Mouse (Mus musculus) small intestine, adult 2 months (tissue): Measurements from ENCODE around the gene Wdr77. TPM values are rescaled to one million over a fixed set of nuclear protein-coding genes. Genes with fewer than 3 reads are reported as not detected.
"Not testable (repeated sequence)": the region's sequence is repeated elsewhere in the genome, so short reads cannot be mapped to it uniquely, and the experiment has no call there.

ENCODE experiments used
- H3K27ac ChIP-seq: fragments of 200-500 bp; 2 replicates; pipeline ENCODE4 v1.5.1; 2012; ENCODE audit warnings: low read depth, low read length, control low read depth, inconsistent platforms; ENCODE audit not compliant: insufficient read depth
- H3K27me3 ChIP-seq: fragments of 200-500 bp; 2 replicates; pipeline ENCODE4 v1.6.1; 2012; ENCODE audit warnings: mild to moderate bottlenecking, moderate library complexity, low read length, inconsistent platforms; ENCODE audit not compliant: control insufficient read depth, insufficient read depth
- H3K36me3 ChIP-seq: fragments of 200-500 bp; 2 replicates; pipeline ENCODE4 v1.6.1; 2012; ENCODE audit warnings: mild to moderate bottlenecking, low read length, control low read depth, inconsistent platforms; ENCODE audit not compliant: control insufficient read depth, insufficient read depth
- H3K4me1 ChIP-seq: fragments of 200-500 bp; 2 replicates; pipeline ENCODE4 v1.6.1; 2012; ENCODE audit warnings: low read length, inconsistent platforms, mixed read lengths; ENCODE audit not compliant: control insufficient read depth, insufficient read depth, insufficient read length
- H3K4me3 ChIP-seq: fragments of 200-500 bp; 2 replicates; pipeline ENCODE4 v1.5.1; 2012; ENCODE audit warnings: low read depth, mild to moderate bottlenecking, control low read depth, inconsistent platforms, low read length, moderate library complexity
- CTCF ChIP-seq: fragments of 200-500 bp; IDR thresholded peaks from 2 replicates; pipeline ENCODE4 v1.5.1; 2012; ENCODE audit warnings: low read depth, mild to moderate bottlenecking, control low read depth, inconsistent platforms, low read length, moderate library complexity, mixed read lengths; ENCODE audit not compliant: insufficient replicate concordance, insufficient read length; ENCODE audit errors: extremely low read depth
- POLR2A ChIP-seq: fragments of 200-500 bp; IDR thresholded peaks from 2 replicates; pipeline ENCODE4 v1.6.1; 2012; ENCODE audit warnings: low read depth, mild to moderate bottlenecking, control low read depth, inconsistent platforms, low read length, moderate library complexity
- WGBS: fragments of 180-500 bp; shearing (Covaris S2); methylation state at CpG from one replicate; pipeline ENCODE4 v1.1.7; 2018; 5-methylcytosine and 5-hydroxymethylcytosine counted together
- polyA plus RNA-seq: library from polyadenylated mRNA; depleted of rRNA; stranded (reverse); fragments of >200 nt; gene quantifications from 2 replicates; pipeline ENCODE4 v1.2.3, GENCODE M21; 2012; rRNA removed

The Wdr77 gene
- polyA plus RNA-seq = 9.5 and 9.6 TPM in 2 replicates

GRCm38 (mm10) chr3:105958974-105959580 lies at the start of gene Wdr77:
Wdr77 (plus strand) TSS chr3:105959369.
- Histone ChIP-seq H3K36me3 (peaks cover 18% of the 10 kb centered on the region), H3K27ac (peak within 1 kb of the TSS; percentile 95), H3K4me1 (peaks cover 7% of the 10 kb centered on the region; the same call in 1 of the 2 replicates), H3K4me3 (peak within 1 kb of the TSS; percentile 89), H3K27me3 (no peaks in the 10 kb centered on the region)
- WGBS = under 1% methylated on average over 52 of the region's 52 CpGs
- TF ChIP-seq POLR2A = peak; percentile 96
- TF ChIP-seq CTCF = no peak

- 69% methylated on average over 11 of the region's 11 CpGs for WGBS
- H3K4me1 ChIP-seq = no peaks in the 10 kb centered on the region
- H3K4me3 ChIP-seq = no peak overlapping the region
- no peaks in the 10 kb centered on the region for H3K36me3 ChIP-seq
- no peak for TF ChIP-seq CTCF
- TF ChIP-seq POLR2A = no peak
- H3K27ac ChIP-seq = no peak overlapping the region
- no peaks in the 10 kb centered on the region for H3K27me3 ChIP-seq
Measured at GRCm38 (mm10) chr3:105910519-105911190, 48.5 kb upstream of the Wdr77 start.

- Histone ChIP-seq H3K4me3 (no peak overlapping the region), H3K27ac (no peak overlapping the region), H3K4me1 (no peaks in the 10 kb centered on the region), H3K27me3 (no peaks in the 10 kb centered on the region), H3K36me3 (no peaks in the 10 kb centered on the region)
- 45% methylated on average over 9 of the region's 9 CpGs for WGBS
- TF ChIP-seq CTCF (no peak), POLR2A (no peak)
Measured at GRCm38 (mm10) chr3:105912097-105912880, 46.9 kb upstream of the Wdr77 start.

GRCm38 (mm10) chr3:105913839-105914681 lies 45.1 kb upstream of the Wdr77 start:
- Histone ChIP-seq H3K27ac (no peak overlapping the region), H3K4me1 (no peaks in the 10 kb centered on the region; the same call in 1 of the 2 replicates), H3K27me3 (no peaks in the 10 kb centered on the region), H3K4me3 (no peak overlapping the region), H3K36me3 (no peaks in the 10 kb centered on the region)
- TF ChIP-seq POLR2A = no peak
- TF ChIP-seq CTCF = no peak
- 46% methylated on average over 10 of the region's 10 CpGs for WGBS

- TF ChIP-seq CTCF (no peak), POLR2A (no peak)
- WGBS = 20% methylated on average over 1 of the region's 1 CpGs
- Histone ChIP-seq H3K4me3 (no peak overlapping the region), H3K4me1 (no peaks in the 10 kb centered on the region; the same call in 1 of the 2 replicates), H3K36me3 (no peaks in the 10 kb centered on the region), H3K27ac (no peak overlapping the region), H3K27me3 (no peaks in the 10 kb centered on the region)
Measured at GRCm38 (mm10) chr3:105915281-105915680, 43.9 kb upstream of the Wdr77 start.

- not testable (repeated sequence) for H3K36me3 ChIP-seq, H3K27ac ChIP-seq, H3K4me3 ChIP-seq, H3K27me3 ChIP-seq, H3K4me1 ChIP-seq
Measured at GRCm38 (mm10) chr3:105916455-105916854, 42.7 kb upstream of the Wdr77 start.
